21 mouse cellular contexts compared by ENCODE assay signal in genomic region chr13:45882976-45883440, GRCm38 (mm10).
A peak's percentile ranks its signal among the peaks of the same experiment; 100 is the strongest.
DNase-seq lines count a peak whose midpoint lies in the region; ATAC-seq lines count a peak whose summit lies in the region.
"Had no signal": no experiment of that assay in that cellular context is flagged by ENCODE, and none has a peak within 500 bp of the region (broad histone marks: within the 10 kb centered on the region; RNA-seq: fewer than 3 reads in every experiment).

No protein-coding gene starts in this region.

- no peaks in the 10 kb centered on the region for H3K36me3 ChIP-seq in hindbrain, embryonic 16.5 days (ENCODE audit: control insufficient read depth, insufficient read depth, low read length)
- no peaks in the 10 kb centered on the region for H3K36me3 ChIP-seq in hindbrain, embryonic 10.5 days
- H3K36me3 ChIP-seq: lung, embryonic 15.5 days; midbrain, embryonic 13.5 days; stomach, embryonic 15.5 days had no signal

- H3K4me2 ChIP-seq in hindbrain, embryonic 16.5 days (ENCODE audit: low read length) = no peak overlapping the region
- H3K4me2 ChIP-seq: forebrain, embryonic 13.5 days; lung, embryonic 15.5 days; midbrain, embryonic 13.5 days; stomach, embryonic 15.5 days had no signal

- no peaks in the 10 kb centered on the region for H3K4me1 ChIP-seq in hindbrain, embryonic 16.5 days (ENCODE audit: control insufficient read depth, insufficient read depth, low read depth, low read length)
- peaks cover 37% of the 10 kb centered on the region for H3K4me1 ChIP-seq in hindbrain, embryonic 10.5 days (replicated peaks)

- no peak overlapping the region for H3K27ac ChIP-seq in hindbrain, embryonic 16.5 days (ENCODE audit: low read depth, low read length)
- H3K27ac ChIP-seq in hindbrain, embryonic 10.5 days = no peak overlapping the region
- H3K27ac ChIP-seq: forebrain, embryonic 13.5 days; kidney, postnatal 0 days; liver, embryonic 14.5 days; lung, embryonic 15.5 days; macrophage; midbrain, embryonic 13.5 days; stomach, embryonic 15.5 days had no signal

- H3K9ac ChIP-seq in hindbrain, embryonic 16.5 days (ENCODE audit: low read depth, low read length) = no peak overlapping the region
- H3K9ac ChIP-seq: forebrain, embryonic 13.5 days; liver, embryonic 14.5 days; lung, embryonic 15.5 days; midbrain, embryonic 13.5 days; stomach, embryonic 15.5 days had no signal

- no peaks in the 10 kb centered on the region for H3K27me3 ChIP-seq in hindbrain, embryonic 16.5 days (replicated peaks; ENCODE audit: control insufficient read depth, insufficient read depth, low read length)
- H3K27me3 ChIP-seq in hindbrain, embryonic 10.5 days (ENCODE audit: insufficient read depth, poor library complexity, severe bottlenecking) = peaks cover 8% of the 10 kb centered on the region
- H3K27me3 ChIP-seq: forebrain, embryonic 13.5 days; lung, embryonic 15.5 days; stomach, embryonic 15.5 days had no signal

- WGBS in hindbrain, embryonic 16.5 days = 43% methylated on average over 3 of the region's 3 CpGs
- 46% methylated on average over 3 of the region's 3 CpGs for WGBS in hindbrain, embryonic 10.5 days

- H3K4me3 ChIP-seq in hindbrain, embryonic 16.5 days (ENCODE audit: low read length) = no peak overlapping the region
- no peak overlapping the region for H3K4me3 ChIP-seq in hindbrain, embryonic 10.5 days
- H3K4me3 ChIP-seq: forebrain, embryonic 13.5 days; lung, embryonic 15.5 days; midbrain, embryonic 13.5 days; stomach, embryonic 15.5 days had no signal

- DNase-seq in hindbrain, embryonic 10.5 days (ENCODE audit: low spot score) = no peak
- DNase-seq in CD4-positive, CD25-positive, alpha-beta regulatory T cell, adult 2 months (ENCODE audit: low read depth, low spot score) = peak; percentile 31
- no peak for DNase-seq in urinary bladder, postnatal 10 days (ENCODE audit: low spot score)
- no peak for DNase-seq in cerebellum, adult 11-12 months
- DNase-seq: adrenal gland, adult 2 months; cerebellum, postnatal 14 days; gastrocnemius, postnatal 14 days; kidney, adult 11 months; layer of hippocampus, postnatal 36 days; right cerebral cortex, postnatal 25 days; thymus, adult 2 months had no signal

- no peaks in the 10 kb centered on the region for H3K9me3 ChIP-seq in hindbrain, embryonic 16.5 days (ENCODE audit: control insufficient read depth, low read length)
- no peaks in the 10 kb centered on the region for H3K9me3 ChIP-seq in hindbrain, embryonic 10.5 days
- H3K9me3 ChIP-seq: forebrain, embryonic 13.5 days; lung, embryonic 15.5 days; midbrain, embryonic 13.5 days; stomach, embryonic 15.5 days had no signal

- peak; percentile 58; the same call in 1 of the 2 replicates for ATAC-seq in hindbrain, embryonic 16.5 days
- peak; percentile 69 for ATAC-seq in common myeloid progenitor, adult 5-6 weeks (replicated peaks; ENCODE audit: low read depth, poor library complexity, severe bottlenecking)
- ATAC-seq in megakaryocyte progenitor cell, adult 5-6 weeks (replicated peaks; ENCODE audit: poor library complexity) = peak; percentile 78
- ATAC-seq: forebrain, embryonic 13.5 days; midbrain, embryonic 13.5 days had no signal
